Mouse (Mus musculus) midbrain, embryonic 14.5 days (tissue): ENCODE data around the gene Oma1. TPM values are rescaled to one million over a fixed set of nuclear protein-coding genes. Genes with fewer than 3 reads are reported as not detected.

Experiments
- ATAC-seq: fragments of 200-750 bp; cut with Nextera tagmentation; 2 replicates; pipeline ENCODE4 v1.8.0; 2017; ENCODE audit warnings: moderate number of reproducible peaks, moderate library complexity; ENCODE audit not compliant: low FRiP score, low TSS enrichment
- DNase-seq: peaks from one replicate; pipeline ENCODE4 v3.0.0-alpha.2; 2015
- H3K27ac ChIP-seq: fragments of 300-500 bp; sonication (generic); replicated peaks from 2 replicates; pipeline ENCODE4 v1.5.1; 2014; ENCODE audit warnings: mild to moderate bottlenecking, low read depth, low read length, moderate library complexity
- H3K27me3 ChIP-seq: fragments of 300-500 bp; sonication (generic); 2 replicates; pipeline ENCODE4 v1.6.1; 2014; ENCODE audit warnings: low read length, control low read depth, mixed read lengths; ENCODE audit not compliant: control insufficient read depth, insufficient read depth
- H3K36me3 ChIP-seq: fragments of 300-500 bp; sonication (generic); 2 replicates; pipeline ENCODE4 v1.6.1; 2014; ENCODE audit warnings: low read length, control low read depth; ENCODE audit not compliant: control insufficient read depth, insufficient read depth
- H3K4me1 ChIP-seq: fragments of 300-500 bp; sonication (generic); 2 replicates; pipeline ENCODE4 v1.6.1; 2014; ENCODE audit warnings: mild to moderate bottlenecking, antibody characterized with exemption, low read length, control low read depth; ENCODE audit not compliant: control insufficient read depth, insufficient read depth
- H3K4me2 ChIP-seq: fragments of 300-500 bp; sonication (generic); 2 replicates; pipeline ENCODE4 v1.6.1; 2014; ENCODE audit warnings: mild to moderate bottlenecking, low read length, moderate library complexity
- H3K4me3 ChIP-seq: fragments of 300-500 bp; sonication (generic); replicated peaks from 2 replicates; pipeline ENCODE4 v1.5.1; 2014; ENCODE audit warnings: low read depth, low read length
- H3K9ac ChIP-seq: fragments of 300-500 bp; sonication (generic); replicated peaks from 2 replicates; pipeline ENCODE4 v1.6.1; 2014; ENCODE audit warnings: mild to moderate bottlenecking, low read length, moderate library complexity
- H3K9me3 ChIP-seq: fragments of 300-500 bp; sonication (generic); 2 replicates; pipeline ENCODE4 v1.6.1; 2016; ENCODE audit warnings: low read length, control low read depth, mixed read lengths; ENCODE audit not compliant: control insufficient read depth
- WGBS: fragments of 180-500 bp; shearing (Covaris S2); extraction: QIAGEN DNeasy Blood & Tissue Kit; methylation state at CpG from one replicate; pipeline ENCODE4 v1.1.7; 2014; 5-methylcytosine and 5-hydroxymethylcytosine counted together
- polyA plus RNA-seq: library from polyadenylated mRNA; unstranded; fragments of >200 nt; fragmentation: Nextera tagmentation; extraction: Ambion mirVana; gene quantifications from 2 replicates; pipeline ENCODE4 v1.2.1, GENCODE M21; 2014

Oma1 gene
- polyA plus RNA-seq, 1 experiment from 2014 or later: 9.0 TPM

DNA sequence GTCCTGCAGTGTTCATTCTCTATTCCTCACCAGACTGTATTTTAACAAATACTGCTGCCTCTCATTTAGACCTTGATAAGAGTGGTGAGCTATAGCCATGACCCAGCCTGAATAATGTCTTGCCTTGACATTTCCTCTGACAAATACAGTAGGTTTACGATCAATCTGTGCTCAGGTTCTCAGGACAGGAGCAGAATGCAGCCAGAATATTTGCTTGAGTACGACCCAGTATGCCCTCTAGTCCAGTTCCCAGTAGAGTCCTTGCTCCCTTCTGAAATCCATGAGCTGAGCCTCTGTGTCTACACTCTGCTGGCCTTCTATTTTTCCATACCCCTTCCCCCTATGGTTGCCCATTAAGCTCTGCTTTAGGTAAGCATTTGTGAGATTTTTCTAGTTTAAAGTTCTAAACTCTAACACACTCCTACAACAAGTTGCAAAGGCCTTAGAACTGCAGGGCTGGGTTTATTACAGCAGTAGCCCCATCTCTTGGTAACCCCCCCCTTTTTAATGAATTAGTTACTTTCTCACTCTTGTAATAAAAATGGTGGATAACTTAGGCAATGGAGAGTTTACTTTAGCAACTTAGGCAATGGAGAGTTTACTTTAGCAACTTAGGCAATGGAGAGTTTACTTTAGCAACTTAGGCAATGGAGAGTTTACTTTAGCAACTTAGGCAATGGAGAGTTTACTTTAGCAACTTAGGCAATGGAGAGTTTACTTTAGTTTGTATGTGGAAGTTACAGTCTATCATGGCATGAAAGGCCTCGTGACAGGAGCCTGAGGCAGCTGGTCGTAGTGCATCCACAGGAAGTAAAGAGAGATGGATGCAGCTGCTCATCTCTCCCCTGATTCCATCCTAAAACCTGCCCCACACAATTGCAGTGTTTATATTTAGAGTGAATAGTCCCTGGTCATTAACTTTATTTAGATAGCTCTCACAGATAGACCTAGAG is 72.5 kb downstream of the Oma1 start:
- Histone ChIP-seq H3K27ac (no peak overlapping the region), H3K36me3 (no peaks in the 10 kb centered on the region), H3K4me2 (no peak overlapping the region), H3K9ac (no peak overlapping the region), H3K27me3 (no peaks in the 10 kb centered on the region), H3K9me3 (no peaks in the 10 kb centered on the region), H3K4me3 (no peak overlapping the region), H3K4me1 (peaks cover 7% of the 10 kb centered on the region; the same call in 1 of the 2 replicates)
- DNase-seq: no peak
- ATAC-seq: no peak
- WGBS: 86% methylated on average over 4 of the region's 4 CpGs

DNA sequence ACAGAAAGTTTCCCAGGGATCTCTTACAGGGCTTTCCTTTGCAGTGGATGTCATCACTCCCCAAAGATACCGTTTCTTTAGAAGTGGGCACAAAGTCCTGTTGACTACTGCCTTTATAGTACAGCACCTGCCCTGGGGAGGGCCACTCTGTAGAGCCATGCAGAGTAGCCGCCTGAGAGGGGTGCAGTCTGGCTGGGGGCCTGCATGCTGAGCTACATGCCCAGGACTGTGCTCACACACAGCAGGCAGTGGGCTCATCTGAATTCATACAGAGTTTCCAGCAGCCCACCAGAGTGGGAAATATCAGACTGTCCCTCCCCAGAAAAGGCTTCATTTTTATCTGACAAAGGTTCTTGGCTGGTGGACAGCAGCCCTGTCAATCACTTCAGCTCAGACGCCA is 73.7 kb downstream of the Oma1 start:
- H3K4me3 ChIP-seq: no peak overlapping the region
- no peaks in the 10 kb centered on the region for H3K9me3 ChIP-seq
- peaks cover 7% of the 10 kb centered on the region; the same call in 1 of the 2 replicates for H3K4me1 ChIP-seq
- H3K36me3 ChIP-seq: no peaks in the 10 kb centered on the region
- WGBS: 42% methylated on average over 3 of the region's 3 CpGs
- no peak overlapping the region for H3K4me2 ChIP-seq
- H3K27ac ChIP-seq: no peak overlapping the region
- H3K9ac ChIP-seq: no peak overlapping the region
- no peaks in the 10 kb centered on the region for H3K27me3 ChIP-seq
- ATAC-seq (no peak; the same call in 1 of the 2 replicates), DNase-seq (no peak)

DNA sequence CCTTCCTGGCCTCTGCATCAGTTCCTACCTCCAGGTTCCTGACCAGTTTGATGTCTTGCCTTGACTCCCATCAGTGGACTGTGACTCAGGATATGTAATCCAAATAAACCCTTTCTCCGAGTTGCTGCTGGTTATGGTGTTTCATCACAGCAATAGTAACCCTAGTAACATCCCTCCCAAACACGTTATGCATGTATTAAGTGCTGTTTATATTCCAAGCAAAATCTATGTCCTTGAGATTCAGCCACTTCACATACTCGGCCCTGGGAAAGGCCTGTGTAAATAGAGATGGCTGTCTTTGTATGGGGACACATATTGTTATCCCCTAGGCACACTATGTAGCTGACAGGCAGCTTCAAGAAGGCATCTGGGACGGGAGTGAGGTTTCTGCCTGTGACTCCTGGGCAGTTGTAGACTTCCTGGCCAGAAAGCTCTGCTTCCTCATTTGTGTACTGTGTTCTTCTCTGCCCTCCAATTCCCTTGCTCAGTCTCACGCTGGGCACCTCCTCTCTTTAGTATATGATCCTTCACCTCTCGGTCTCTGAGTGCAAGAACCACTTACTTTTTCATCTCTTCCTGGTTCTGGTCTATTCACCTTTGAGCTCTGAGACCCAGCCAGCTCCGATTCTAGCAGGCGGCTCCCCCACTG is 75.0 kb downstream of the Oma1 start:
- 75% methylated on average over 8 of the region's 8 CpGs for WGBS

DNA sequence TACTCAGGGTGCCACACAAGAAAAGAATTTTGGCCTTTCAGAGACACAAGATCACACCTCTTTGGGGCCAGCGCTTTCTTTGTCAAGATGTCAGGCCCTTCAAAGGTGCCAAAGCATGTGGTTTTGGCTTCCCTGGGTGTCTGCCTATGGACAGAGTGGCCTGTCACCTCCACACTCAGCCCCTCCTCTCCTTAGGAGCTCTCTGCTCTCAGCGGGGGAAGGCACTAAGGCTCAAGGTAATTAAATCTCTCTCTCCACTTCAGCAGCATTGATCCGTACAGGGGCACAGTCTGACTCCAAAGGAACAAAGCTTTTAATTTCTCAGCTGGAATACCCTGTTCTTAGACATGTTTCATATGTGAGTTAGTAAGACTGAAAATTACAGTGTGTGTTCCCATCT is 76.0 kb downstream of the Oma1 start:
- whole genome bisulfite sequencing: 21% methylated on average over 3 of the region's 3 CpGs
- no peaks in the 10 kb centered on the region for H3K27me3 ChIP-seq
- H3K9ac ChIP-seq: no peak overlapping the region
- no peak overlapping the region for H3K4me2 ChIP-seq
- H3K36me3 ChIP-seq: no peaks in the 10 kb centered on the region
- H3K4me1 ChIP-seq: peaks cover 7% of the 10 kb centered on the region; the same call in 1 of the 2 replicates
- no peak overlapping the region for H3K27ac ChIP-seq
- no peaks in the 10 kb centered on the region for H3K9me3 ChIP-seq
- no peak for ATAC-seq
- peak; percentile 42 for DNase-seq
- H3K4me3 ChIP-seq: no peak overlapping the region

More for the DNA sequence above, 75.0 kb downstream of the Oma1 start:
- Histone ChIP-seq H3K4me1 (peaks cover 7% of the 10 kb centered on the region; the same call in 1 of the 2 replicates), H3K36me3 (no peaks in the 10 kb centered on the region), H3K27ac (no peak overlapping the region), H3K9me3 (no peaks in the 10 kb centered on the region), H3K9ac (no peak overlapping the region), H3K27me3 (no peaks in the 10 kb centered on the region), H3K4me3 (no peak overlapping the region), H3K4me2 (no peak overlapping the region)
- DNase-seq (no peak), ATAC-seq (no peak)

DNA sequence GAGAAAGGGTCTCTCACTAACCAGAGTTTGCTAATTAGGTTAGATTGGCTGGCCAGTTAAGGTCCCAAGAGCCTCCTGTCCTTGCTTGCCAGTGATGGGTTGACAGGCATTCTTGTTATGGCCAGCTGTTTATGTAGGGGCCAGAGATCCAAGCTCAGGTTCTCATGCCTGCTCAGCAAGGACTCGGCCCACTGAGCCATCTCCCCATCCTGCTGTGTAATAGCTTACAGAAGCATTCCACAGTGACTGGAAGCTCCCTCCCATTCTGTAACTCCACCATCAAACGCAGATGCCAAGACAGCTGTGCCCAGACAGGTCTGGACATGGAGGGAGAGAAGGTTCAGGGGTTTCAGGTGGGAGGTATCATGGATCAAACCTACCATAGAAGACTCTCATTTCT is 76.9 kb downstream of the Oma1 start:
- 76% methylated on average over 2 of the region's 2 CpGs for WGBS
- ATAC-seq: no peak

DNA sequence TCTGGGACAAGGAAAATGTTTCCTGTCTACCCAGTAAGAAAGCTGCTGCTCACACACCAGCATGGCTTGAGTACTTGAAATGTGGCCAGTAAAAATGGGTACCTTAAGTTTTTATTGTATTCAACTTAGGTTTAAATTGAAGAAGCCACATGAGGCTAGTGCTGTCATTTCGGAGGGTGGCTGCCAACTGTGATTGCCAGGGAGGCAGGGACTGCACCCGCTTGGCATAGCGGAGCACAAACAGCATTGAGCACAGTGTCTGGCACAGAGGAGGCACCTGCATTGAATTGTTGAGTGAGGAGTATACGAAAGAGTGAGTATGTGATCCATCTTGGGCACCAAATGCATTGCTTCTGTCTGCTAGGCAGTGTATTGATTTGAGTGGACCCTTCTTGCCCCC is 81.5 kb downstream of the Oma1 start:
- Histone ChIP-seq H3K4me2 (no peak overlapping the region), H3K27ac (no peak overlapping the region), H3K27me3 (no peaks in the 10 kb centered on the region), H3K36me3 (no peaks in the 10 kb centered on the region), H3K9ac (no peak overlapping the region), H3K4me3 (no peak overlapping the region), H3K9me3 (no peaks in the 10 kb centered on the region), H3K4me1 (no peaks in the 10 kb centered on the region)
- ATAC-seq (no peak), DNase-seq (no peak)
- WGBS: 86% methylated on average over 4 of the region's 4 CpGs

More for the DNA sequence above, 76.9 kb downstream of the Oma1 start:
- no peak overlapping the region for H3K27ac ChIP-seq
- peaks cover 7% of the 10 kb centered on the region; the same call in 1 of the 2 replicates for H3K4me1 ChIP-seq
- H3K36me3 ChIP-seq: no peaks in the 10 kb centered on the region
- no peaks in the 10 kb centered on the region for H3K27me3 ChIP-seq
- no peak for DNase-seq
- H3K9me3 ChIP-seq: no peaks in the 10 kb centered on the region
- H3K9ac ChIP-seq: no peak overlapping the region
- H3K4me3 ChIP-seq: no peak overlapping the region
- H3K4me2 ChIP-seq: no peak overlapping the region

DNA sequence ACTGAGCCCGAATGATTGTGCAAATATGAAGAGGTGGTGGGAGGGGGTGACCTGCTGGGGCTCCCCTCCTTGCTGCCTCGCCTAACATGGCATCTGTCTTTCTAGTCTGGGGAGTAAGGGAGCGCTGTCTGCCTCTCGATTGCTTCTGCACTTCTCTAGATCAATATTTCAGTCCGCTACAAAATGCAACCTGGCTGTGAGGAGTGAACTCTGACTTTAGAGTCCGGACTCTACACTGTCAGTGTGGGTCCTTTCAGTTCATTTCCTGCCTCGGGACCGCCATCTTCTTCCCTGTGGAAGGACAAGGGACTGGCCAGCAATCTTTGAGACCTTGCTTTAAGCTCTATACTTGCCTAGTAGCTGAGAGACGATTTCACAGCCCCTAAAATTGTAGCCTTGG is 82.3 kb downstream of the Oma1 start:
- DNase-seq (no peak), ATAC-seq (no peak)
- no peaks in the 10 kb centered on the region for H3K36me3 ChIP-seq
- no peaks in the 10 kb centered on the region for H3K9me3 ChIP-seq
- H3K4me1 ChIP-seq: no peaks in the 10 kb centered on the region
- H3K4me3 ChIP-seq: no peak overlapping the region
- no peak overlapping the region for H3K9ac ChIP-seq
- H3K4me2 ChIP-seq: no peak overlapping the region
- WGBS: 68% methylated on average over 9 of the region's 9 CpGs
- H3K27ac ChIP-seq: no peak overlapping the region
- no peaks in the 10 kb centered on the region for H3K27me3 ChIP-seq

DNA sequence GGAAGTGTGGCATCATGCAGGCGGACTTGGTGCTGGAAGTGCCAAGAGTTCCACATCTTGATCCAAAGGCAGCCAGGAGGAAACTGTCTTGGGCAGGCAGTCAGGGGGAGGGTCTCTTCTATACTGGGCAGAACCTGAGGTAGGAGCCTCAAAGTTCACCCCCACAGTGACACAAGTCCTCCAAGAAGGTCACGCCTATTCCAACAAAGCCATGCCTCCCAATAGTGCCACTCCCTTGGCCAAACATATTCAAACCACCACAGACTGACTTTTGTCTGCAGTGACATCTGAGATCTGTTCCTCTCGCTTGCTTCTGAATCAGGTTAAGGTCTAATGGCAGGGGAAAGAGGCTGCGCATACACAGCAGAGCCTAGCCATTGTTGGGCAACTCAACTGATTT is 83.3 kb downstream of the Oma1 start:
- ATAC-seq: no peak
- Histone ChIP-seq H3K27me3 (no peaks in the 10 kb centered on the region), H3K4me1 (no peaks in the 10 kb centered on the region), H3K9me3 (no peaks in the 10 kb centered on the region), H3K4me3 (no peak overlapping the region), H3K9ac (no peak overlapping the region), H3K36me3 (no peaks in the 10 kb centered on the region), H3K4me2 (no peak overlapping the region), H3K27ac (no peak overlapping the region)
- 72% methylated on average over 4 of the region's 4 CpGs for WGBS
- no peak for DNase-seq
